Mouse (Mus musculus): Measurements from ENCODE around the gene Rnf207. TPM values are rescaled to one million over a fixed set of nuclear protein-coding genes. Genes with fewer than 3 reads are reported as not detected.

Gene Rnf207
- total RNA-seq, 4 experiments from 2014 or later, result not detected

DNA sequence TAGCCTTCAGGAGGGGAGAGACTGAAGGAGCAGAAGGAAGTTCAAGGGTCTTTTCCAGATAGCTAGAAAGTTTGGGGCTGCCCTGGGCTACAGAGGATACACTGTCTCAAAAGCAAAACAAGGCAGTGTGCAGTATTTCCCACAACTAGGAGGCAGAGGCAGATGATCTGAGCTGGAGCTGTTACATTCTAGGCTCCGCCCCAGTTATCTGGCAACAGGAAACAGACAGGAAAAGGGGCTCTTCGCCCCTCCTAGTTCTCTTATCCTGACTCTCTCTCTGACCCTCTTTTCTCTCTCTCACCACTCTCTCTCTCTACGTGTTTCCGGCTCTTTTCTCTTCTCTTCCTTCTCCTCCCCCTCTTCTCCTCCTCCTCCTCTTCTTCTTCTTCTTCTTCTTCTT lies 22.9 kb downstream of the Rnf207 start:
- no peak for DNase-seq (ENCODE audit: low spot score in 2 of 2)

DNA sequence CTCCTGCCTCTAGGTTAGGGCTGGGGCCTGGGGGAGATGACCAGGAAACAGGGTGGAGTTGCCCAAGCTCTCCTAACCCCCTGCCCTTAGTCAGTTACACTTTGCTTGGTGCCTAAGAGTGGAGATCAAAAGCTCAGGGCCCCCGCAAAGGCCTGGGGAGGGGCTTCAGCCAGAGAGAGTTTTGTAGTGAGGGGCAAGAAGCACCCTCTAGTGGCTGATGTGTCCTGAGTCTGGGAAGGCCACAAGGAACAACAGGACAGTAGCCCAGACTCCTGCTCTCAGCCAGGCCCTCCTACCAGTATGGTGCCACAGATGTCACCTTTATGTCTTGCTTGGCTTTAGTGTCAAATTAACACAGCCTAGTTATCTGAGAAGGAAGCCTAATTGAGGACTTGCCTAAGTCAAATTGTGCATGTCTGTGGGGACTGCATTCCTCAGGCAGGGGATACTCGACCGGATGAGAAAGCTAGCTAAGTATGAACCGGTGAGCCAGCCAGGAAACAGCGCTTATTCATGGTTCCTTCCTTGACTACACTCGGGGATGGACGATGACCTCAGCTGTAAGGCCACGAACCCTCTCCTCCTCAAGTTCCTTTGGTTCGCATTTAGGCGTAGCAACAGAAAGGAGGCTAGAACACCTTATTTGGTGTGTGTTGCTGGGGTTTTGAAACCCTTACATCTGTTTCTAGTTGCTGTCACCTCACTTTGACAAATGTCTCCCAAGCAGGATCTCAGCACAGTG lies 24.4 kb downstream of the Rnf207 start:
- DNase-seq (ENCODE audit: low spot score in 2 of 2), result no peak

DNA sequence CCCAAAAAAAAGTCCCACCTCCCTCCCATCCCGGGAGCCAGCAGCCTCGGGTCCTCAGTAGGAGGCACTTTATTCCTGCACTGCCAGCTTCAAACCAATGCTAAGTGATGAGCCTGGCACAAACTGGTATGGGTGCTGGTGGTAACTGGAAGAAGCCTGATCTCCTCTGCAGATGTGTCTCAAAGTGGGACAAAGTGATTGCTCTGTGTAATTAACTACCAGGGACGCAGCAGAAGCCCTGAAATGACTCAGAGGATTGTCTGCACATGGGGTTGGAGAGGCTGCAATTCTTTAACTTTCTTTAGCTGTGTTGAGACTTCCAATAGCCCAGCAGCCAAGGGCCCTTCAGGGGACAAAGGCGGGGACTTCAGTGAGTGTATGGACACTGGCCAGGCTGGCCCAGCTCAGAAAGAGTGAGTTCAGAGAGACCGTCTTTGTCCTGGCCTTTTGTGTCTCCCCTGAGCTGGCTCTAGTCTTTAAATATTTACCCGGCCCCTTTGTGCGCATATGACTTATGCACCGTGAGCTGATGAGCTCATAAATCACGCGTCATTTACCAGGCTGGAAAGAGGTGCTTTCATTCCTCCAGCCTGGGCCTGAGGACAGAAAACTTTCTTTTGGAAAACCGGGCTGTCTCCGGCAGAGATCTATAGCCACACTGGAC lies 26.6 kb downstream of the Rnf207 start:
- no peak for DNase-seq (ENCODE audit: low spot score in 2 of 2)

DNA sequence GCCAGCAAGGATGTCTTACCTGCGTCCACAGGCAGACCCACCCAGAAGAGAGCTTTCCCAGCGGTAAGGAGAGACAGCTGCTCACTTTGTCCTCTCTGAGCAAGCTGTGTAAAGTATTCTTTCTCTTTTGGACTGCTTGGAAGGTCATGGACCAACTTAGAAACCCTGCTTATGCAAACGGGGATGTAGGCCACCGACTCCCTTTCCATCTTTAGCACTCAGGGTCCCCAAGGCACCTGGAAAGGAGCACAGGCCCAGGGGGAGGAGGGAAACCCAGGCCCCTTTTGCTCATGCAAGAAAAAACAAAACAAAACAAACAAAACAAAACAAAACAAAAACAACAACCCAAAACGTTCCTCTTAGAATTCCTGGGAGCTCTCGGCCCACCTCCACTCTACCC lies 27.2 kb downstream of the Rnf207 start, which contains the start of gene Hes3:
Hes3 (minus strand) TSS at position 101 of the 400 bp plus-strand sequence.
- no peak for DNase-seq (ENCODE audit: low spot score in 2 of 2)

DNA sequence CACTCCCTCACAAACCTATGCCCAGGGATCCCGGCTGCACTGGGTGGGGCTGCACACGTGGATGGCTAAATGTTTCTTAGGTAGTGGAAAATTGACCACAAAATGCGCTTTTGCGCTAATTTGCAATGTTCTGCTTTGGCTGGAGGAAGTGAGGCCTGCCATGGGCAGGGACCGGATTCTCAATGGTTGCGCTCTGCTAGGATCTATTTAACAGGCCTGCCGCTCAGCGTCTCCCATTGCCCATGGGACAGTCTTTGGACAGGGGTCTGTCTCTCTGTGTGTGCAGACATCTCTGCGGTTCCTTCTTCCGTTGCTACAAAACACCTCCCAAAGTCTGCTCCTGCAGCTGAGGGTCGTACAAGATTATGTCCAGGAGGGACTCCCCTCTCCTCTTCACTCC lies 27.8 kb downstream of the Rnf207 start:
- DNase-seq (ENCODE audit: low spot score in 2 of 2), result no peak

DNA sequence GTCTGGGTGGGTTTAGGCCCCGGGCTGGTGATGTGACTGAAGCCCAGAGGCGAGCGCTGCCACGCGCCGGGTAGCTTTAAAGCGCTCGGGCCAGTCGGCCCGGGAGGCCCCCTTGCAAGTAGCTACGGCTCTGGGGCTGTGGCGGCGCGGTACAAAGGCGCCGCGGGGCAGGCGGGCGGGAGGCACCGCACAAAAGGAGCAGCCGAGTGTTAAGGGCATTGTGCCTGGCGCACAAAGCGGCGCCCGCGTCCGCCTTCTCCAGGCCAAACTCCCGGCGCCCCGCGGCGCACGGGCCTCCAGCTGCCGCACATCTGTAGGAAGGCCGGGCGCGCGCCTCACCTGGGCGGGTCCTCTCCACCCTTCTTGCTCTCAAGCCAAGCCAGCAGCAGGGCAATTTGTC lies 28.4 kb downstream of the Rnf207 start:
- DNase-seq (ENCODE audit: low spot score in 2 of 2), result no peak

DNA sequence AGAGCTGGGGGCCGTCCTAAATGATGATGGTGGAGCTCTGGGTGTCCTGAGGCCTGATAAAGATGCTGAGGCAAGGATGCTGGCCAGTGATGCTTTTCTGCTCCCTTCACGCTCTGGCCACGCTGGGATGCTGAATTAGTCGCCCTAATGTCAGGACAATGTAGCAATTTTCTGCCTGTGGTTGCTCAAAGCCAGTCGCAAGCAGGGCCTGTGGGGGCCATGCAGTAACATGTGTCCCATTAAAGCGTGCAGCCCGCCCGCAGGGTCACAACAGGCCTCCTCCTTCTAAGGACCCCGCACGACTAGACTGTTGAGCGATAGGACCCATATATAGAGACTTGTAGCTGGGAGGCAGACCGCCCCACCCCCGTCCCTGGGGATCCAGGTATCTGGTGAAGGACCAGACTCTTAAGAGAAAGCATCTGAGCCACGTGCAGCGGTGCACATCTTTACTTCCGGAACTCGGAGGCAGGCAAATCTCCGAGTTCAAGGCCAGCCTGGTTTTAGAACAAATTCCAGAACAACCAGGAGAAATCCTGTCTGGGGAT lies 30.3 kb downstream of the Rnf207 start:
- no peak for DNase-seq (ENCODE audit: low spot score in 2 of 2)

DNA sequence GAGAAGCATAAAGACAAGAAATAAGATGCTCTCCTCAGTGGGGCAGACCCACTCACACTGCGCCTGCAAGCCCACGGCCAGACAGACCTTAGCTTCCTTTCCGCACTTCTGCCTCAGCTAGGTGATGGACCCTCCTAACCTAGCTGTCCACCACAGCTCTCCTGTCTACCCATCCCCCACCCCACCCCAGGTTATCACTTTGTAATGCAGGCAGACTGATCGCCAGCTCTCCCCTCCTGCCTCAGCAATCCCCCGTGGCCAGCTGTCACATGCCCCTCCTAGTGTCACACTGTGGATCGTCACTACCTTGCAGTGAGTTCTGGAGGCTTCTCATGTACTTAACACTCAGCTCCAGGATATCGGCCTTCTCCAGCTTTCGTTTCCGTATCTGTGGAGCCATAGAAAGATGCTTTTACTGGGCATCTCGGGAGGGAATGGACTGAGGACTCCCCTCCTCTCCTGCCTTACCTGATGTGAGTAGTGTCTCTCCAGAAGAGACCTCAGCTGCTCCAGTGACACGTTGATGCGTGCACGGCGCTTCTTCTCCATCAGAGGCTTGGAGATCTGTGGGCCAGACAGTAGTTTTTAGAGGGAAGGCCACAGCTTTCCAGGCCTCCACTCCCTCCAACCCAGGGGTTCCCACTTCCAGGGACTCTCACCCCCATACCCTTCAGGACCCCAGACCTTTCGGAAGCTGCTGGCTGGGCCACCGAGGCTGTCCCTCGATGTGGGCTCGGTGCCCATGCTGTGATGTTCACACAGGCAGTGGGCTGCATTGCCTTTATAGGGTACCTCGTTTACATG lies 31.3 kb downstream of the Rnf207 start:
- no peak for DNase-seq (ENCODE audit: low spot score in 2 of 2)

DNA sequence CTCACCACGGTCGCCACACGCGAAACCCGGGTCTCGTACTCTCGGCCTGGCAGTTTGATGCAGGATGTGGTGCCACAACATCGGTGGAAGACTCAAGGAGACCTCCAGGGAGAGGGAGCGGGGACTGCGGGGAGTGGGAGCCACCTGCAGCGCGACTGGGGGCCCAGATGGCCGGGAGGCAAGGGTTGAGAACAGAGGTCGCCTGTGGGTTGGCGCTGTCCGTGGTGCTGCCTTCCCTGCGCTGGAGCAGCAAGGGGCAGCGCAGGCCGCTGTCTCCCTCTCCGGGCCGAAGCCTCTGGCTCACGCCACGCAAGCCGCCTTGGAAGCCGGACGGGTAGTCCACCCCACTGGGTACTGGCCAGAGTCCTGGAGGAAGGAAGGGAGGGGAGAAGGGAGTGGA lies 31.9 kb downstream of the Rnf207 start:
- peak in 1 of 2 experiments; percentile 23 for DNase-seq (ENCODE audit: low spot score in 2 of 2)

DNA sequence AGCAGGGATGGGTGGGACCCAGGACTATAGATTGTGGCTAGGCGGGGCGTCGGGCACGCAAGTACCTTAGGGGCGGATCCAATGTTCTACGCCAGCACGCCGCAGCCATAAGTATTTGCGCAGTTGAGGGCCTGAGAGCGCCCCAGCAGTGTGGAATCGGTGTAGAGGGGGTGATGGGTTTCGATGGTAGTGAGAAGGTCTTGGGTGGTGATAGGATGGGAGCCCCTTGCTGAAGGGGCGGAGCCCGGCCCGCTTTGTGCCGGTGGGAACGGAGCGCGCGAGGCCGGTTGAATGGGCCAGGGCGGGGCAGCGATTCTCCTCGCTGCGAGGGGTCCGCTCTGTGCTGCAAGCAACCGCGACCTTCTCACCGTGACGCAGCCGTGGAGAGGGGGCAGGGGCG lies 32.6 kb downstream of the Rnf207 start:
- no peak for DNase-seq (ENCODE audit: low spot score in 2 of 2)

DNA sequence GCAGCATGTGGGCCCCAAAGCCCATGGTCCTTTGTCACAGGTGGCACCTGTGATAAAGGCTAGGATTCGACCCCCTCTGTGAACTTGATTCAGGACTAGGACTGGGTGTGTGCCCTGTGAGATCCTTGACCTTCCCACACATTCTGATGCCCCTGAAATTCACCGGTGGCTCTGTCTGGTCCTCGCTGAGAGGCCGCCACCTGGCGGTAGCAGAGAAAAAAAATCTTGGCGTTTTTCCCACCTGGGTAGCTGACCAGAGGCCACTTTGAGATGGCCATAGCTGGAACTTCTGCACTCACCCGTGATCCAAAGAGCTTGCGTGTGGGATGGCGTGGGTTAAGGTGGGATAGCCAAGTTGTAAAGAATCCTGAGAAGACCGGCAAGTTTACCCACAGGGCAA lies 33.3 kb downstream of the Rnf207 start:
- peak; percentile 31 to 56 for DNase-seq (ENCODE audit: low spot score in 2 of 2)

DNA sequence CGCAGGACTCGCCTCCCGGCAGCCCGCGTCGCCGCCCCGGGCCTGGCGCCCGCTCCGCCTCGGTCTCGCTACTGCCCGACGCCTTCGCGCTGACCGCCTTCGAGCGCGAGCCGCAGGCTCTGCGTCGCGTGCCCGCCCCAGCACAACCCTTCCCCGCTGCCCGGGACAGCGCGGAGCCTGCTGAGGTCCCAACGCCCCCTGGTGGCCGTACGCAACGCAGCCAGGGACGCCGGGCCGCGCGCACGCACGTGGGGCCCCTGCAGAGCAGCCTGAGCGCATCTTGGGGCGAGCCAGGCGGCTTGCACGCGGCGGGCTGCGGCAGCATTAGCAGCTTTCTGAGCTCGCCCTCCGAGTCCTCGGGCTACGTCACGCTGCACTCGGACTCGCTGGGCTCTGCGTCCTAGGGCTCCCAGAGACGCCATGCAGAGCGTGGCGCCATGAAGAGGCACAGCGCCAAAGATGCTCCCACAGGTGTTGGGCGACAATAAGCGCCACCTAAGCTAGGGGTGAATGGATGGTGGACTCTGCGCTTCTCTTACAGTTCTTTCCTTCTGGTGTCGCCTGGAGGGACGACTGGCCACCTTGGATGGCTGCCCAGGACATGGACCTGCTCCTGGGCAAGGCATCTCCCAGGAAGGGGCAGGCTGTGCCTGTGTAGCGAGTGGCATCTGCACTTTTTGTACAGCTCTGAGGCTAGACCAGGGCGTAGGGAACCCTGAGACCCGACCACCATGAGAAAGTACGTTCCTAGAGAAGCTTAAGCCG lies 35.4 kb downstream of the Rnf207 start:
- peak; percentile 66 to 79 for DNase-seq (ENCODE audit: low spot score in 2 of 2)

DNA sequence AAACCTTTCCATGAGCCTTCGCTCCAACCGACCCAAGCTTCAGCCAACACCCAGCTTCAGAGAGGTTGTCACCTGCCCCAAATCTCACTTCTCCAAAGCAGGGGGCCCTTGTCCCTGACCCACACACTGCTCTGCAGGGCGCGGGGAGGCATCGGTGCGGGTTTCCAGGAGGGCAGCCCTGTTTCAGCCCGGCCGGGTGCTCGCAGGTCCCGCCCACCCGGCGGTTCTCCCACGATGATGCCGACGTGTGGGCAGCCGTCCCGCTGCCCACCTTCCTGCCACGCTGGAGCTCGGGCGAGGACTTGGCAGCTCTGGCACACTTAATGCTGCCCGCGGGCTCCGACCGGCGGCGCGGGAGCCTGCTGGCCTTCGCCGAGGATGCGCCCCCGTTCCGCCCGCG lies 36.1 kb downstream of the Rnf207 start:
- no peak for DNase-seq (ENCODE audit: low spot score in 2 of 2)

DNA sequence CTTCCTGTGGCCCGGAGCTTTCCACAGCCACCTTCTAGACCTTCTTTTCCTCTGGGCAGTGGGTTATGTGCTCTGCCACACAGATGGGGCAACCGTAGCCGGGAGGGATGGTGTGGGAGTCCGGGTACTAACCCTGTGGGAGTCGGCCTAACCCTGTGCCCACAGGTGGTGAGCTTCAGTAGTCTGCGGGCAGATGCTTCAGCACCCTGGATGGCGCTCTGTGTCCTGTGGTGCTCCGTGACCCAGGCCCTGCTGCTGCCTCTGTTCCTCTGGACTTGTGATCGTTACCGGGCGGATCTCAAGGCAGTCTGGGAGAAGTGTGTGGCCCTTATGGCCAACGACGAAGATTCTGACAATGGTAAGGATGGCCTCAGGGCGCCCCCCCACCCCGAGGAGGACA lies 37.2 kb downstream of the Rnf207 start:
- no peak for DNase-seq (ENCODE audit: low spot score in 2 of 2)

DNA sequence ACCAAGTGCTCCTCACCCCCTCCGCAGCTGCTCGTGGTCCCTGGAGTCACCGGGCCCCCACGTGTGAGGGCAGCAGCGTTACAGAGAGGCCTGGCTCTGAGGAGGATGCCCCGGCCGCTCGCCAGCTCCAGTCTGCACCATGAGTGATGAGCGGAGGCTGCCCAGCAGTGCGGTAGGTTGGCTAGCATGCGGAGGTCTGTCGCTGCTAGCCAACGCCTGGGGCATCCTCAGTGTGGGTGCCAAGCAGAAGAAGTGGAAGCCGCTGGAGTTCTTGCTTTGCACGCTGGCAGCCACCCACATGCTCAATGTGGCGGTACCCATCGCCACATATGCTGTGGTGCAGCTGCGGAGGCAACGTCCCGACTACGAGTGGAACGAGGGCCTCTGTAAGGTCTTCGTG lies 39.8 kb downstream of the Rnf207 start:
- no peak for DNase-seq (ENCODE audit: low spot score in 2 of 2)

DNA sequence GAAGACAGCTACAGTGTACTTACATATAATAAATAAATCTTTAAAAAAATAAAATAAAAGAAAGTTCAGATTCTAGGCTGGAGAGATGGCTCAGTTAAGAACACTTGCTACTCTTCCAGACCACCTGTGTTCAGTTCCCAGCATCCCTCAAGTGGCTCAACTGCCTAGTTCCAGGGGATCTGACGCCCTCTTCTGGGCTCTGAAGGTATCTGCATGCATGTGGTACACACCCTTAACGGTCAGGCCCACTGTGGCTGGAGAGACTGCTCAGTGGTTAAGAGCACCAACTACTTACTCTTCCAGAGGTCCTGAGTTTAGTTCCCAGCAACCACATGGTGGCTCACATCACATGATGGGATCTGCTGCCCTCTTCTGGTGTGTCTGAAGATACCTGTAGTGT lies 40.9 kb downstream of the Rnf207 start:
- no peak for DNase-seq (ENCODE audit: low spot score in 2 of 2)

DNA sequence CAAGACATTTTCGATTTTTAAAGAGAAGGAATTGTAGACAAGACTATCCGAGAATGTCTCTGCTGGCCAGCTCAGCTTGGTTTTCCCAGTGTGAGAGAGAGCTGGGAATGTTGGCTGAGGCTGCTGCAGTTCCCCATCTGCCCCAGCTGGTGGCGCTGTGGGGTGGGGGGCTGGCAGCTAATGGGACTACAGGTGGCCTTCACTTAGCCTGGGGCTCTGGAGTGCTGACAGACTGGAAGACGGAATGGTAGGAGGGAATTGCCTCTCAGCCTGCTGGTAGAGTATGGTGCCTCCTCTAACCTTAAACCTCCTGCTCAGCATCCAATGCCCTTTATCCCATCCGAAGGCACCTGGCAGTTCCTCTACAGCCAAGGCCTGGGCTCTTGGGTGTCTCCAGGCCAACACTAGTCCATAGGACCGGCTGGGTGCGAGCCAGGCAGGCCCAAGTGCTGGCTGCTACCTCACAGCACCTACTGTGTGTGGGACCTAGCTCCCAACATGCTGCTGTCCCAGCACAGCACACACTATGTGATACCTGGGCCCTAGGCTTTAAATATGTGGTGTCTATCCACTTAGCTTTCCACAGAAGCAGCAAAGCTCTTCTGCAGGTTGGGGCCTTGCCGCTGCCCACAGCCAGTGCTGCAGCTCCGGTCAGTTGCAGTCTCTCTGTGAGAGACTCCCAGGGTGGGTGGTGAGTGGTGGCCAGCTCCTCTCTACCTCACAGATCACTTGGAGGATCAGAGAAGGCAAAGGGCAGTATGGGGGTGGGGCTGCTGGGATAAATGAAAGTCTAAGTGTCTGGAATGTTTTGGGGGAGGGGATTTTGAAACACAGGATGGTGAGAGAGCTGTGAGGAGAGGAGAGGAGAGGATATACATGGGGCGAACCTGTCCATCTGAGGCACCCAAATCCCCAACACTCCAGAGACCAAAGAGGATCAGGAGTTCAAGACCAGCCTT lies 42.1 kb downstream of the Rnf207 start:
- DNase-seq (ENCODE audit: low spot score in 2 of 2), result no peak

DNA sequence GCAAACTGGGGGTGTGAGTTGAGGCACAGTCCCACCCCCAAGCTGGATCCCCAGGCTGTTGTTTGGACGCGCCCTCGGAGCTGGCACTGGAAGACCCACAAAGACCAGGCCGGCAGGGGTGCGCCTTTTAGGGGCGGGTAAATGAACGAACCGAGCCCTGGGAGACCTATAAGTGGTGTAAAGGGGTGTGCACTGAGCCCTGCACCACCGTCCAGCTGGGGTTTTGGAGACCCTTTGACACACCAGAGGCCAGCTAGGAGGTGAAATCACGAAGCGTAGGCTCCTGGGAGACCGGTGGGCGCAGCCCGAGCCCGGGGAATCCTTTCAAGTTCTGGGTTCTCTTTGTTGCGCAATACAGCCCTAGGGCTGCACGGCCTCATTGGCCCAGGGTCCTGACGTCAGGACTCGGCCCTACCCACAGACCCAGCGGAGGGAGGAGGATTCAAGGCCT lies 44.1 kb downstream of the Rnf207 start:
- no peak for DNase-seq (ENCODE audit: low spot score in 2 of 2)

DNA sequence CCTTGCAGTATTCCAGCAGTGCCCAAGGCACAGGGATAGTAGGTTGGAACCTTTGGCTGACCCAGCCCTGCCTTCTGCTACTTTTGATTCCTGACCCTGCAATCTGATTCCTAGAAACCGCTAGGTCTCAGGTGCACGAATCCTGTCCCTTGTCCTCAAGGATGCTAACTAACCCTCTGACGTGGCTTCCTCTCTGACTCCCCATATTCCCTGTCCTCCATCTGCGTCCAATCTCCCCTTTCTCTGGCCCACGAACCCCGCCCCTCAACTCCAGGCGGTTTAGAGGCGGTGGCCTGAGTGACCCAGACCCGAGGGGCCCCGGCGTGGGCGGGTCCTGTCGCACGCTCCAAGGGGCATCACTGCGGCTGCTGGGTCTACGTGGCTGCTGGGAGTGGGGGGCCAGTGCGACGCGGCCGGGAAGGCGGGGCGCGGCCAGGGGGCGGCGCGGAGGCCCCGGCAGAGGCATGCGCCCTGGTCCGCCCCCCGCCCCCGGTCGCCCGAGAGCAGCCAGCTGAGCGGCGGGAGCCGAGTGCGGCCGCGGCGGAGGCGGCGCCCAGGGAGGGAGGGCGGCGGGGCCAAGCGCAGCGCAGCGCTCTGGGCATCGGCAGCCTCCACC lies 45.1 kb downstream of the Rnf207 start, which contains the start of gene Gpr153:
Gpr153 (plus strand) TSS at position 612 of the 616 bp plus-strand sequence.
- DNase-seq (ENCODE audit: low spot score in 2 of 2), result no peak
